Mouse (Mus musculus) left cerebral cortex, postnatal 25 days (tissue): ENCODE data around the gene Gm4884. TPM values are rescaled to one million over a fixed set of nuclear protein-coding genes. Genes with fewer than 3 reads are reported as not detected.
"Not testable (repeated sequence)": the region's sequence is repeated elsewhere in the genome, so short reads cannot be mapped to it uniquely, and the experiment has no call there.

Experiments
- DNase-seq, 2 experiments: peaks; one replicate each; pipeline ENCODE4 v3.0.0; 2022; ENCODE audit warnings: low spot score in 2 of 2, mixed read lengths in 1 of 2
- intact Hi-C: fragments of 180-260 bp; cut with DNase I; formaldehyde crosslinking; loops from one replicate; pipeline ENCODE4 v1.15.1; 2025
- total RNA-seq, 2 experiments: library from RNA; stranded (reverse); gene quantifications; 2 replicates each; pipeline ENCODE4 v1.2.3; 2021

The Gm4884 gene
- not detected for total RNA-seq

GRCm38 (mm10) chr7:41032419-41032818, at the start of gene Gm4884:
TSS of gene Gm4884 (plus strand) at chr7:41032719.
- intact Hi-C loops, DNase-seq: not testable (repeated sequence)

GRCm38 (mm10) chr7:40987243-40987642, 45.3 kb upstream of the Gm4884 start, which contains the start of gene 4930433I11Rik:
TSS of gene 4930433I11Rik (plus strand) at chr7:40987543.
- intact Hi-C loops: no loop called here
- DNase-seq: no peak

GRCm38 (mm10) chr7:41044058-41044457, 11.5 kb downstream of the Gm4884 start:
- DNase-seq, intact Hi-C loops: not testable (repeated sequence)

Other genes with a start within 250 kb of the Gm4884 start
- gene Vstm2b, start 134.4 kb upstream of the Gm4884 start, total RNA-seq: 10 to 100 TPM; 56.2 to 57.9 TPM
- gene 4930433I11Rik, start 45.2 kb upstream of the Gm4884 start, total RNA-seq: not detected
- gene Gm5592, start 121.1 kb downstream of the Gm4884 start, total RNA-seq: not detected